Mouse (Mus musculus) kidney, adult 2 months (tissue): ENCODE measurements around the gene Thrap3.

ENCODE experiments used
- CTCF ChIP-seq: fragments of 200-500 bp; conservative IDR thresholded peaks from 2 replicates; pipeline ENCODE4 v1.5.1; 2011; ENCODE audit warnings: low read depth, mild to moderate bottlenecking, control low read depth, low read length, moderate library complexity, mixed read lengths; ENCODE audit not compliant: insufficient read depth, insufficient read length
- POLR2A ChIP-seq: fragments of 200-500 bp; IDR thresholded peaks from one replicate; pipeline ENCODE4 v1.6.1; 2011; ENCODE audit warnings: low read depth, low read length, control low read depth

DNA sequence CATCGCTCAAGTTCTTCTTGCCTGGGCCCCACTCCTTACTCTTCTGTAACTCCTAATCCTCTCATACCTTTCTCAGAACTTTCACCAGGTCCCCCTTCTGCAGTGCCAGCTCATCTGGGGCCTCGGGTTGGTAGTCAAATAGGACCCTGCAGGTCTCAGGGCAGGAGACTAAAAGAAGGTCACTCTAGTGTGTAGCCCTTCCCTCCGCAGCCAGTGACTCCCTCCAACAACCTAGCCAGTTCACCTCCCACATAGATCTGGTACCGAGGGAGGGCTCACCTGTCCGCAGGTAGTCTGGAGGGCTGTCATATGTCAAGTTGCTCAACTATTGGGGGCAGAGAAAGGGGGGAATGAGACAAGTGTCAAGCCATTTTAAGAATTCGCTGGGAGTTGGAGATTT, 41.1 kb downstream of the Thrap3 start:
- TF ChIP-seq POLR2A (no peak), CTCF (no peak)
